Mouse (Mus musculus): ENCODE measurements around the gene Zfp423. TPM values are rescaled to one million over a fixed set of nuclear protein-coding genes. Genes with fewer than 3 reads are reported as not detected.

Gene Zfp423
- polyA plus RNA-seq (2012; rRNA removed): 38.6 and 38.7 TPM in 2 replicates

DNA sequence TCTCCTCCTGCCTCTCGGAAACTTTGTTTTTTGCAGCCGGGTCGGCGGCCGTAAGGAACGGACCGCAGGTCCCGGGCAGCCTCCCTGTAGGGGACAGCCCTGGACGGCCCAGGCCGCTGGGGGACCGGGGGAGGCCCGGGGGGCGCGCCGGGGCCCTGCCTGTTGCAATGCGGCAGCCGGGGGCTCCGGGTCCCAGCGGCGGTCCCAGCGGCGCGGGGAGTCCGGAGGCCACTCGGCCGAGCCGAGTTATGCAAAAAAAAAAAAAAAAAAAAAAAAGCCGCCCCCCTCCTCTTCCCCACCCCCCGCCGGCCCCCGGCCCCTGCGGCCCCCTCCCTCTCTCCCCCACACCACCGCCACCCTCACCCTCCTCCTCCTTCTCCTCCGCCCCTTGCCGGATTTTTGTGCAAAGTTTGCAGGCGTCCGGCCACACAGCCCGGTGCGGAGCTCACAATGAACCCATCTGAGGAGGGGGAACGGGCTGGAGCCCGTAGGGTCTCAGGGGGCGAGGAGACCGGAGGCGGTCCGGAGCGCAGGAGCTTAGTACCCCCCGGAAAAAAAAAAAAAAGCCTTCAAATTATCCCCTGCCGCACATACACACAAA, at the start of gene Zfp423:
Gene Zfp423, minus strand, starts transcription at position 276 of the 601 bp plus-strand sequence.

Other genes with a start within 250 kb of the Zfp423 start
- gene Cnep1r1, start 159.2 kb upstream of the Zfp423 start, polyA plus RNA-seq (2012; rRNA removed): 6.4 and 7.7 TPM in 2 replicates
- gene Heatr3, start 178.3 kb upstream of the Zfp423 start, polyA plus RNA-seq (2012; rRNA removed): 18.7 and 19.5 TPM in 2 replicates
- gene Tent4b, start 239.6 kb upstream of the Zfp423 start, polyA plus RNA-seq (2012; rRNA removed): 16.9 and 18.1 TPM in 2 replicates